In genomic region chr4:14077505-14078145, GRCm38 (mm10) we compare ENCODE assay signal across 13 mouse cellular contexts.
A peak's percentile ranks its signal among the peaks of the same experiment; 100 is the strongest.
DNase-seq lines count a peak whose midpoint lies in the region; ATAC-seq lines count a peak whose summit lies in the region.
"Had no signal": no experiment of that assay in that cellular context is flagged by ENCODE, and none has a peak within 500 bp of the region (broad histone marks: within the 10 kb centered on the region; RNA-seq: fewer than 3 reads in every experiment).

No protein-coding gene starts in this region.

- peak; percentile 22 for DNase-seq in embryo, embryonic 10 days (ENCODE audit: low spot score)
- DNase-seq in embryo, embryonic 9.5 days (ENCODE audit: extremely low spot score): no peak
- DNase-seq in kidney, postnatal 4 days: peak; percentile 24 to 44
- no peak for DNase-seq in kidney, adult 9 months
- peak; percentile 19 for DNase-seq in cerebellum, adult 9-10 months
- DNase-seq in spleen, postnatal 36 days (ENCODE audit: low spot score in 2 of 2): no peak
- DNase-seq: B cell, adult 2 months; gastrocnemius, postnatal 25 days; liver; thymus, postnatal 14 days had no signal

- ATAC-seq in hematopoietic stem cell, adult 5-6 weeks (replicated peaks in 1 of 2; ENCODE audit: insufficient read depth in 1 of 2, low FRiP score in 2 of 2, low TSS enrichment in 1 of 2, low read depth in 1 of 2, poor library complexity in 2 of 2, severe bottlenecking in 2 of 2): peak; percentile 97
- ATAC-seq in inflammation-experienced regulatory T-cells, adult 6 months: no peak
- ATAC-seq: intestine, embryonic 15.5 days had no signal

Comparison
In these comparisons a context has a peak if more than half of its experiments do, and no peak if none do; other contexts are left out.
1. DNase-seq: peak in embryo, embryonic 10 days (single experiment), kidney, postnatal 4 days (2 of 2) and cerebellum, adult 9-10 months (single experiment); none in embryo, embryonic 9.5 days (single experiment), kidney, adult 9 months (single experiment) and spleen, postnatal 36 days (0 of 2).